Mouse (Mus musculus): Measurements from ENCODE around the gene Slc9b1. TPM values are rescaled to one million over a fixed set of nuclear protein-coding genes. Genes with fewer than 3 reads are reported as not detected.

Gene Slc9b1
- polyA plus RNA-seq, 1 experiment = not detected

DNA sequence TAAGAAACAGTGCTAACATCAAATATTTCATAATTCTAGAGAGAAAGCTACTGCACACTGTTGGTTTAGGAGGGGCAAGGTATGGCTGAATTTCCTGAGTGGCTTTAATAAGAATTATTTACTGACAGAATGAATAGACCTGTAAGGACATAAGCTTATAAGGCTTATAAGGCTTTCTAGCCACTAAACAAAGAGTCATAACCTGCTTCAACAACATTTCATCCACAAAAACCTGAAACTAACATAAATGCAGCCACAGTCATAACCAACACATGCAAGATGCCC lies 73.4 kb downstream of the Slc9b1 start:
- TF ChIP-seq SRF (IDR thresholded peaks at IDR 0.05; ENCODE audit: control insufficient read depth, insufficient read length, low read depth) = no peak
- TF ChIP-seq REST (IDR thresholded peaks at IDR 0.05; ENCODE audit: insufficient read depth, insufficient read length) = no peak
- Histone ChIP-seq H3K27me3 (ENCODE audit: control insufficient read depth, insufficient read depth, insufficient read length) (no peaks in the 10 kb centered on the region), H3K36me3 (ENCODE audit: control insufficient read depth, insufficient read depth) (peaks cover 4% of the 10 kb centered on the region), H3K4me3 (no peak overlapping the region), H3ac (ENCODE audit: control insufficient read depth, insufficient read length) (no peak overlapping the region), H3K4me2 (ENCODE audit: low read depth) (peak overlapping the region; percentile 74), H3K79me2 (ENCODE audit: control insufficient read depth, insufficient read depth) (peaks cover 83% of the 10 kb centered on the region)

GRCm38 (mm10) chr3:135422232-135422855 lies 74.5 kb downstream of the Slc9b1 start:
- Histone ChIP-seq H3K27me3 (ENCODE audit: control insufficient read depth, insufficient read depth, insufficient read length) (no peaks in the 10 kb centered on the region), H3ac (ENCODE audit: control insufficient read depth, insufficient read length) (peak overlapping the region; percentile 80), H3K4me2 (ENCODE audit: low read depth) (peak overlapping the region; percentile 74), H3K79me2 (ENCODE audit: control insufficient read depth, insufficient read depth) (peaks cover 77% of the 10 kb centered on the region), H3K36me3 (ENCODE audit: control insufficient read depth, insufficient read depth) (no peaks in the 10 kb centered on the region), H3K4me3 (peak overlapping the region; percentile 82)
- TF ChIP-seq USF1 (IDR thresholded peaks at IDR 0.05; ENCODE audit: low read depth) (no peak), TCF3 (IDR thresholded peaks at IDR 0.05; ENCODE audit: insufficient read length, low read depth) (no peak), TCF12 (IDR thresholded peaks at IDR 0.05; ENCODE audit: insufficient read depth, poor library complexity, severe bottlenecking) (no peak), MYOD1 (IDR thresholded peaks at IDR 0.05; ENCODE audit: control insufficient read depth in 1 of 3, insufficient read length in 2 of 3, low read depth in 2 of 3) (no peak), REST (IDR thresholded peaks at IDR 0.05; ENCODE audit: insufficient read depth, insufficient read length) (no peak), SRF (IDR thresholded peaks at IDR 0.05; ENCODE audit: control insufficient read depth, insufficient read length, low read depth) (no peak), POLR2AphosphoS2 (IDR thresholded peaks at IDR 0.05; ENCODE audit: insufficient read length, low read depth) (no peak), POLR2A (IDR thresholded peaks at IDR 0.05; ENCODE audit: insufficient read length, low read depth) (no peak), CEBPB (IDR thresholded peaks at IDR 0.05; ENCODE audit: insufficient read depth, poor library complexity, severe bottlenecking) (no peak), MYOG (IDR thresholded peaks at IDR 0.05; ENCODE audit: control insufficient read depth in 1 of 3, insufficient read depth in 1 of 3, insufficient read length in 2 of 3, low read depth in 2 of 3) (no peak), E2F4 (IDR thresholded peaks at IDR 0.05; ENCODE audit: insufficient read depth) (no peak), MAX (IDR thresholded peaks at IDR 0.05; ENCODE audit: low read depth) (no peak)

GRCm38 (mm10) chr3:135422856-135423607 lies 75.2 kb downstream of the Slc9b1 start:
- H3K4me2 ChIP-seq (ENCODE audit: low read depth) = peak overlapping the region; percentile 81
- H3K27me3 ChIP-seq (ENCODE audit: control insufficient read depth, insufficient read depth, insufficient read length) = no peaks in the 10 kb centered on the region
- H3K4me3 ChIP-seq = peak overlapping the region; percentile 82
- no peaks in the 10 kb centered on the region for H3K36me3 ChIP-seq (ENCODE audit: control insufficient read depth, insufficient read depth)
- H3ac ChIP-seq (ENCODE audit: control insufficient read depth, insufficient read length) = peak overlapping the region; percentile 80
- TF ChIP-seq USF1 (IDR thresholded peaks at IDR 0.05; ENCODE audit: low read depth) = peak; percentile 75
- no peak for TF ChIP-seq SRF (IDR thresholded peaks at IDR 0.05; ENCODE audit: control insufficient read depth, insufficient read length, low read depth)
- peak in 1 of 3 experiments; percentile 24 for TF ChIP-seq MYOG (IDR thresholded peaks at IDR 0.05; ENCODE audit: control insufficient read depth in 1 of 3, insufficient read depth in 1 of 3, insufficient read length in 2 of 3, low read depth in 2 of 3)
- no peak for TF ChIP-seq TCF12 (IDR thresholded peaks at IDR 0.05; ENCODE audit: insufficient read depth, poor library complexity, severe bottlenecking)
- TF ChIP-seq POLR2AphosphoS2 (IDR thresholded peaks at IDR 0.05; ENCODE audit: insufficient read length, low read depth) = peak; percentile 91
- no peak for TF ChIP-seq MAX (IDR thresholded peaks at IDR 0.05; ENCODE audit: low read depth)
- peak; percentile 2 for TF ChIP-seq E2F4 (IDR thresholded peaks at IDR 0.05; ENCODE audit: insufficient read depth)
- TF ChIP-seq MYOD1 (IDR thresholded peaks at IDR 0.05; ENCODE audit: control insufficient read depth in 1 of 3, insufficient read length in 2 of 3, low read depth in 2 of 3) = peak in 1 of 3 experiments; percentile 52
- peak; percentile 79 for TF ChIP-seq POLR2A (IDR thresholded peaks at IDR 0.05; ENCODE audit: insufficient read length, low read depth)
- H3K79me2 ChIP-seq (ENCODE audit: control insufficient read depth, insufficient read depth) = peaks cover 76% of the 10 kb centered on the region

- Histone ChIP-seq H3ac (ENCODE audit: control insufficient read depth, insufficient read length) (peak within 1 kb of the TSS; percentile 80), H3K27me3 (ENCODE audit: control insufficient read depth, insufficient read depth, insufficient read length) (no peaks in the 10 kb centered on the region), H3K4me2 (ENCODE audit: low read depth) (peak within 1 kb of the TSS; percentile 81), H3K36me3 (ENCODE audit: control insufficient read depth, insufficient read depth) (no peaks in the 10 kb centered on the region), H3K79me2 (ENCODE audit: control insufficient read depth, insufficient read depth) (peaks cover 72% of the 10 kb centered on the region), H3K4me3 (peak within 1 kb of the TSS; percentile 82)
- TF ChIP-seq POLR2AphosphoS2 (IDR thresholded peaks at IDR 0.05; ENCODE audit: insufficient read length, low read depth) (no peak), MAX (IDR thresholded peaks at IDR 0.05; ENCODE audit: low read depth) (no peak), REST (IDR thresholded peaks at IDR 0.05; ENCODE audit: insufficient read depth, insufficient read length) (no peak), CEBPB (IDR thresholded peaks at IDR 0.05; ENCODE audit: insufficient read depth, poor library complexity, severe bottlenecking) (no peak), E2F4 (IDR thresholded peaks at IDR 0.05; ENCODE audit: insufficient read depth) (no peak), TCF3 (IDR thresholded peaks at IDR 0.05; ENCODE audit: insufficient read length, low read depth) (no peak), MYOD1 (IDR thresholded peaks at IDR 0.05; ENCODE audit: control insufficient read depth in 1 of 3, insufficient read length in 2 of 3, low read depth in 2 of 3) (no peak), MYOG (IDR thresholded peaks at IDR 0.05; ENCODE audit: control insufficient read depth in 1 of 3, insufficient read depth in 1 of 3, insufficient read length in 2 of 3, low read depth in 2 of 3) (no peak), USF1 (IDR thresholded peaks at IDR 0.05; ENCODE audit: low read depth) (no peak), TCF12 (IDR thresholded peaks at IDR 0.05; ENCODE audit: insufficient read depth, poor library complexity, severe bottlenecking) (no peak), SRF (IDR thresholded peaks at IDR 0.05; ENCODE audit: control insufficient read depth, insufficient read length, low read depth) (no peak), POLR2A (IDR thresholded peaks at IDR 0.05; ENCODE audit: insufficient read length, low read depth) (no peak)
These were observed 75.9 kb downstream of the Slc9b1 start, which contains the start of gene Cisd2 for GRCm38 (mm10) chr3:135423608-135424212. Gene Cisd2, minus strand, starts transcription at chr3:135423925.

All from myocyte (in vitro differentiated cells).